Mouse (Mus musculus): ENCODE results near the gene Gm14214.

DNA sequence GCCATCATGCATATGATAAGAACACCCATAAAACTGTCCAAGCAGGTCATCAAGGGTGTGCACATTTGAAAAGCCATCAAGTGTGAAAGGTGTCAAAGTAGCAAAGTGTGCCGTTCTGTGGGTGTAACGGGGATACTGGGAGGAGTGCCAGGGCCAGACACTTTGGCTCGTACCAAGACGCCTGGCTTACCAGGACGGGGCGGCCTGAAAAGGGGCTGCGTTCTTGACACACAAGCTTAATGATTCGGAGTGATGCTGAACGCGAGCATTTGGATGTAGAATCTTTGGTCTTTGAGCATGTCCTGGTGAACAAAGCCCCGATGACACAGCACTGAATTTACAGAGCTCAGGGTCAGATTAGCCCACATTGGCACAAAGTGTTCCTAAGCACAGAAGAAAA is 16.9 kb upstream of the Gm14214 start:
- no peak for TF ChIP-seq MYOG (IDR thresholded peaks at IDR 0.05; ENCODE audit: control insufficient read depth, extremely low read depth, insufficient read length)
- no peak for TF ChIP-seq FOSL1 (IDR thresholded peaks at IDR 0.05; ENCODE audit: insufficient read depth, low read length, poor library complexity, severe bottlenecking)
- TF ChIP-seq MYOD1 (IDR thresholded peaks at IDR 0.05; ENCODE audit: control insufficient read depth, insufficient read length, low read depth), result no peak
- TF ChIP-seq CTCF (IDR thresholded peaks at IDR 0.05; ENCODE audit: control insufficient read depth, insufficient read depth, insufficient read length), result no peak

Data from C2C12 (cell line).